Mouse (Mus musculus): ENCODE measurements around the gene Gabarapl1.

DNA sequence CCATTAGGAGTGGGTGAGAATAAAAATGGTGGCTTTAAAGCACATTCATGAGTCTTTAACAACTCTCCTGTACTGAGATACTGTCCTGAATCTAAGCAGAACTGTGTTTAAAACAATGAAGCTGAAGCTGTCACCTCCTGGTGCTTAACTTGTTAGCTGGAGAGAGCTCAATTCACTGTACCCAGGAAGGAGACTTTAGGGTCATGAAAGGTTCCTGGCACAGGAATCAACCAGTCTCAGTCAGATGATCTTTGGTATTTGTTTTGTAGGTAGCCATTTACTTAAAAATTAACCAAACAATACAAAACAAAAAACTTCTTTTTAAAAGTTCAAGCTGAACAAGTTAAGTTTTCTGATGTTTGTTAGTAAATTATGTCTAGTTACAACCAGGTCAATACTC is 2.7 kb upstream of the Gabarapl1 start:
- TF ChIP-seq CTCF (IDR thresholded peaks at IDR 0.05; ENCODE audit: insufficient read depth, low read length) (no peak), POLR2A (IDR thresholded peaks at IDR 0.05; ENCODE audit: borderline replicate concordance, extremely low read depth, low read depth, low read length) (no peak)

Data from lung, adult 2 months (tissue).